Mouse (Mus musculus) T-helper 17 cell (primary cell): ENCODE measurements around the gene Islr.

Experiments
- in situ Hi-C, 2 experiments: fragments of 300-600 bp; cut with MboI, MseI; formaldehyde crosslinking; loops; 1 replicate in 1 of 2; 2 replicates in 1 of 2; pipeline ENCODE4 v1.15.1; 2025; ENCODE audit warnings: high pct_unique_total_duplicates in 2 of 2

Islr gene

DNA sequence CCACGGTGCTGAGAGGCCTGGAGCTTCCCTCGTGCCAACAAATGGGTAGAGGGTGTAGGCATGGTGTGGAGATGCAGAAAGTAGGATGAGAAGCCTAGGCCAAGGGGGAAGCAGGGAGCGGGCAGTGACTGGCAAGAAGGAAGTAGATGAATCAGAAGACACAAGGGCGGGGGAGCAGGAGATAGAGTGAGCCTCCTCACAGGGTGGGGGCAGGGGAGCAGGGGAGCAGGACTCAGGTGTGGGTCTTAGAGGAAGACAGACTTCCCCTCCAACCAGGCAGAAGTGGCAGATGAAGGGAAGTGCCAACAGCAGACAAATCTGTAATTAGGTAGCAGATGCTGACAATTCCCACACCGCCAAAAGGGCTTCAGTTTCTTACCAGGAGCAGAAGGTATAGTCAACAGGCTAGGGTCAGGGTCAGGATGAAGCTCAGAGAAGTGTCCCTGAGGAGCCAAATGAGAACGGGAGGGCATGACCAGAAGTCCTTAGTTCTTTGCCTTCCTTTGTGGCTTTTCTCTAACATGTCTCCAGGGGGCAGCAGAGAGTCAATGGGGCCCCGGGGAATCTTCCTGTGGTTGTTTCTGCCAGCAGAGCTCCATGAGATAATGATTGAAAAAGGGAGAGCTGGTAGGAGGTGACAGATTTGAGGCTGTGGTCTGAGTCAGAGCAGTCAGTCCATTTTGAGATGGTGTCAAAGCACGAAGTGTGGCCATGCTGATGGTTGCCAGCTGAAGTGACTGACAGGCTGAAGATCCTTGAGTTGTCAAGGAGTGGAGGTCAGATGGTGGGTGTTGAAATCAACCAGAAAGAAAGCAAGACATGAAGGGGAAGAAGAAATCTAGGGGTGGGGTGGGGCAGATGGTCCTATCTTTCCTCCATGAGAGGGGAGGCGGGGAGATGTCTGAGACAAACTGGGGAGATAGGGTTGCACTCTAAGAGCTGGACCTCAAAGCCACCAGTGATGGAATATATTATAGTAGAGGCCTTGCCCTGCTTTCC, 22.1 kb upstream of the Islr start:
- in situ Hi-C loops = loop anchor here (5.0 to 10.0 kb wide), 2 partner anchors 56 to 149 kb away; partner anchors contain the start of gene Tbc1d21 (in 1 of the 2)

DNA sequence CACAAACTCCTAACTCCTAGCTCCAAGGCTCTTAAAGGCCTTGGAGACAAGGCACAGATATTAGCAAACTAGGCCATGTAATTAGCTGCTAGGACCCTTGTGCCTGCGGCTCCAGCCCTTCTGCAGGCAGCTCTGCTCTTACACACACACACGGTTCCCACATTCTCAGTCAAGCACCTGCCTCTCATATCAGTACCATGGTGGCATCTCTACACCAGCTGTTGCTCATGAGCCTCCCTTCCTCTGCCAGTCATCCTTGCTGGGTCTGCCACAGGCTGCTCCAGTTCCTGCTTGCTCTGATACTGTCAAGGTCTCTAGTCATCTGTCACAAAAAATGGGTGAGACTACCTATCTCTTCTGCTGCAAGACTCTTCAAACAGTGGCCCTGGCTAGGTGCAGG, 20.2 kb upstream of the Islr start:
- in situ Hi-C loops = loop anchor here in 1 of 2 experiments (10.0 kb wide), 1 partner anchor 150 kb away; the partner anchor contains the start of gene Tbc1d21

DNA sequence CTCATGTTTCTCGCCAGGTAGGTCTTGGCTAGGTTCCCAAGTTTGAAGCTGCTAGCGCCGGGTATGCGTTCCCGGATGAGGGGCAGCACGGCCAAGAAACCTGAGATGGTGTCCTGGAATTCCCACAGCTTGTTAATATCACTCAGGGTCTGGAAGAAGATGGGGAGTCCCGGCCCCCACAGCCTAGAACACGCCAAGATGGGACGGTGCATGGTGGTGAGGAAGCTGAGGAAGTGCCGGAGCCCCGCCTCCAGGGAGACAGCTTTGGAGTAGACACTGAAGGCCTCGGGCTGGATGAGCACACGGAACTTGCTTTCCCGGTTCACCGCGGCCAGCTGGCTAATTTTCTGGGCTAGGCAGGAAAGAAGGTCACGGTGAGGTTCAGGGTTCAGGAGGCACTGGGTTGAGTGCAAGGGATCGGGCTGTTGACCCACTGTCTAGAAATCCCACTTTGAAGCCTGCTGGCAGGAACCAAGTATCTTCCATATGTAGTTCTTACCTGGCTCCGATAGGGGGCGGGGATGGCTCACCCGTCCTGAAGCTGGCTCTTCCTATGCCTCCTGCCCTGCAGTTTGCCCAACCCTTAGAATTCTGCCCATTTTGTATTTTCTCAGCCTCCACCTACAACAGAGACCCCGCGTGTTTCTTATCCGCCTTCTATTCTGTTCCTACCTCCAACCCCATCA, 16.3 kb upstream of the Islr start:
- in situ Hi-C loops = loop anchor here in 1 of 2 experiments (10.0 kb wide), 1 partner anchor 154 kb away; the partner anchor contains the start of gene Tbc1d21

GRCm38 (mm10) chr9:58218539-58218938, 14.4 kb upstream of the Islr start:
- in situ Hi-C loops = no loop called here

- in situ Hi-C loops = no loop called here
Measured at GRCm38 (mm10) chr9:58216402-58216801, 12.3 kb upstream of the Islr start.

DNA sequence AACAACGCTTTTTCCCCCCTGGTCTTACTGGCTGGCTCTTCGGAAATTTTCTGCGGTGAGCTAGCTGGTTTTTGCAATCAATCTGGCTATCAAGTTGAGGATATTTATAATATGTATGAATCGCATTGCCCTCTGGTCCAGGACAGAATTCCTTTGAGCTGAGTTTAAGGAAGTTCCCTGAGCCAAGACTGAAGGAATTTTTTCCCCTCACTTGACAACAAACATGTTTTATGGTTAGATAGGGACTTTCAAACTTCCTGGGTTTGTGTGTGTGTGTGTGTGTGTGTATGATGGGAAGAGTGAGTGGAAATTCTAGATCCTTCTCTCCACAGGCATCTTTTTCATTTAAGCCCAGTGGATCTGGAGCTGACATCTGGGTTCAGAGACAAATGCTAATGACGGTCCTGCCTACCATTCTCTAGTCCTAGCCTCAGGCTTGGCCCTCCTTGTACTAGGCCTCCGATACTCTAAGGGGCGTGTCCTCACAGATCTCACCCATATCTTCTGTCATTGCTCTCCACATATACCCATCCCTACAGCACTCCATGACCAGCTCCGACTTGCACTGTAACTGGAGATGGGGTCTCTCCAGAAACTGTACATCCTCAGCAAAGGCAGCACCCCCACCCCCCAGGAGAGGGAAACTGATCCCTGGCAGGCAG, 10.5 kb upstream of the Islr start:
- in situ Hi-C loops = no loop called here

DNA sequence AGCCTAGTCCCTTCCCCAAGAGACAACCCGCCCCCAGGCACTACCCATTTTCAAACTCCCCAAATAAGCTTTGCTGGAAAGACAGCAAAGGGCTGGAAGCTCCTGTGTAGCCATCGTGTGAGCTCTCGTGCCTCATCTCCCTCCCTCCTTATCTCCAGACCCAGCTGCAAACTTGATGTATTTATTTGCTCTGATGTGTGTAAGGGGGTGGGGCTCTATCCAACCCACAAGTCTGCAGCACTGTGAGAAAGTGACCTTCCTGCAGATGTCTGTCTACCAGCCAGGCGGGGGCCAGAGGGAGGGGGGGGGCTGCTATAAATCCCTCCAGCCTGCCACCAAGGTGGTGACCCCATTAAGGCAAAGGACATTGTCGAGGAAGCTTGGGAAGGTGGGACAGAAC, 9.8 kb upstream of the Islr start:
- in situ Hi-C loops = no loop called here

DNA sequence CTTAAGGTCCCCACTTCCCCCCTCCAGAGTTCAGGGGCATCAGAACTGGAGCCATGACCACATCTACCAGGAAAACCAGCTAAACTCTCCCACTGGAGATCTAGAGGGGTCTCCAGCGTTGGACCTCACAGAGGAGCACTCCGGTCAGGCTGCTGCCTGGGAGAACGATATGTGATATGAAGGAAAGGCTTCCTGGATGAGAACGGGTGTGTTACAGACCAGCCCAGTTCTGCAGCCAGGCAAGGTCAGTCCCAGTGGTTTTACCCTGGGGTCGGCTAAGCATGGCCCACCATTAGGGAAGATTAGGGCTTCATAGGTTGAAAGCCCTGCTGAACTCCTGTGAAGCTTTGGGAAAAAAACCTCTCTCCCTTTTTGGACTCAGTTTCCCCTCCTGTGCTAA, 9.3 kb upstream of the Islr start:
- in situ Hi-C loops = no loop called here

DNA sequence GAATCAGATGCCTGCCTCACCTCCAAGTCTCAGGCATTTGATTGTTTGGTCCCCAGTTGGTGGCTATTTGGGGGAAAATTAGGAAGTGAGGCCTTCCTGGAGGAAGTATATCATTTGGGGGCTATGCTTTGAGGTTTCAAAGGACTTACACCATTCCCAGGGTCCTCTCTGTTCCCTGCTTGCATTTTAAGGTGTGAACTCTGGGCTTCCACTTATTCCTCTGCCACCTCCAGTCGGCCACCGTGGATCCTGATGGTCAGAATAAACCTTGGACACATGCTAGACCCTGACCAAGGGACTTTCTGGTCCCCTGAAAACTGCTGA, 6.2 kb upstream of the Islr start:
- in situ Hi-C loops = no loop called here

DNA sequence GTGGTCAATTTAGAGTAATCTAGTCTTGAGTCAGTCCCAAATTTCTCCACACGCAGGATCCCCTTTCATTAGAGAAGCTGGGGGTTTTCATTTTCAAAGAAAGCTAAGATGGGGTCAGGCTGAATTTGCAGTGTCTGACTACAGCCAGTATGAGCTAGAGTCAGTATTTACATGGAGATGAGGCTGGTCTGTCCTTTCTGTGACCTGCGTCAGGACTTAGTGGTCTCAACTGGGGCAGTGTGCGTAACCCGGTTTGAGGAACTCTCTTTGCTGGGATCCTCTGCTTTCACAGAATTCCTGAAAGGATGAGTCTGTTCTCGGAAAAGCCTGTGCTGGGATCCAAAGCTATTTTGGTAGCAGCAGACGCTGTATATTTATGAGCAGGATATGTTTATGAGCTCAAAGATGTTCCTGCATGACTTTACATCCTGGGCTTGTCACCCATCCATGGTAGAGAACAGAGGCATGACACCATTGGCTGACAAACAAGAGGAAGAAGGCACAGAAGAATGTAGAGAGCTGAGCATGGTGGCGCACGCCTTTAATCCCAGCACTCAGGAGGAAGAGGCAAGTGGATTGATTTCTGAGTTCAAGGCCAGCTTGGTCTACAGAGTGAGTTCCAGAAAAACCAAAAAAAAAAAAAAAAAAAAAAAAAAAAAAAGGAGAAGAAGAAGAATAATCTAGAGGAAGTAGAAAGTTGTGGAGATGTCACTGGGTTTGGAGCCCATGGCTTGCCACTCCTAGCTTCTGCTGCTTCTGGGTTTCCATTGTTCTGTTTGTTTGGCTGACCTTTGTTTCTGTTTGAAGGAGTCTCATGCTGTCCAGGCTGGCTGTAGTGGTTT, 5.6 kb upstream of the Islr start:
- in situ Hi-C loops = no loop called here

- in situ Hi-C loops = no loop called here
Measured at GRCm38 (mm10) chr9:58206013-58206412, 1.9 kb upstream of the Islr start.

GRCm38 (mm10) chr9:58204448-58205000, 418 bp upstream of the Islr start:
- in situ Hi-C loops = loop anchor here in 1 of 2 experiments (5.0 kb wide), 1 partner anchor 167 kb away; no protein-coding TSS in a partner anchor

- in situ Hi-C loops = loop anchor here in 1 of 2 experiments (5.0 kb wide), 1 partner anchor 166 kb away; no protein-coding TSS in a partner anchor
Measured at GRCm38 (mm10) chr9:58202676-58203453, 1.2 kb downstream of the Islr start.

DNA sequence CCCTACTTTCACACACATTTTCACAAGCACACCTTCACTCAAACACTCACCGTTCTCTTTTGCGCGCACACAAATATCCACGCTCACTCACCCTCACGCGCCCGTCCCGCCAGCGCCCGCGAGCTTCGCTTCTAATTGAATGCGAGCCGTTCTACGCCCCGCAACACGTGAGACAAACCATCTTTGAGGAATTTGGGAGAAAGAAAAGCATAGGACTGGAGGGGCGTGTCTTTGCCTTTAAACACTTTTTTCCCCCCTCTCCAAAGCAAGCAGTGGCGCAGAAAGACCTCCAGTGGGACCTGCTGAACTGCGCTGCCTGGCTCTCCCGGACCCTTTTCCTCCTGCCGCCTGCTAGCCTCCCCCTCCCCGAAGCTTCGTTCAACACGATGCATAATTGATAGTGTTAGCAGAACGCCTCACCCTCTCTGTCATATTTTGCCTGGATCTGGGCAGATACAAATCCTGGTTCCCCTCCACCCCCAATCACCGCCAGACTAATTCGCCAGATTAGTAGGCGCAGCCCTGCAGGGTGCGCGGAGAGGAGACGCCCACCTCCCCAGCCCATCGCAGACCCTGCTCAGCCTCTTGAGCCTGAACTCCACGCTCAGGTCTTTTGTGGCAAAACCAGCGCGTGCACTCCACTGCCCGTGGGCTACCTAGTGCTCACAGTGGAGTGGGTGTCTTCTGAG, 2.1 kb downstream of the Islr start:
- in situ Hi-C loops = loop anchor here in 1 of 2 experiments (5.0 kb wide), 1 partner anchor 165 kb away; no protein-coding TSS in a partner anchor

GRCm38 (mm10) chr9:58201091-58201842, 2.8 kb downstream of the Islr start:
- in situ Hi-C loops = loop anchor here in 1 of 2 experiments (5.0 kb wide), 1 partner anchor 164 kb away; no protein-coding TSS in a partner anchor

DNA sequence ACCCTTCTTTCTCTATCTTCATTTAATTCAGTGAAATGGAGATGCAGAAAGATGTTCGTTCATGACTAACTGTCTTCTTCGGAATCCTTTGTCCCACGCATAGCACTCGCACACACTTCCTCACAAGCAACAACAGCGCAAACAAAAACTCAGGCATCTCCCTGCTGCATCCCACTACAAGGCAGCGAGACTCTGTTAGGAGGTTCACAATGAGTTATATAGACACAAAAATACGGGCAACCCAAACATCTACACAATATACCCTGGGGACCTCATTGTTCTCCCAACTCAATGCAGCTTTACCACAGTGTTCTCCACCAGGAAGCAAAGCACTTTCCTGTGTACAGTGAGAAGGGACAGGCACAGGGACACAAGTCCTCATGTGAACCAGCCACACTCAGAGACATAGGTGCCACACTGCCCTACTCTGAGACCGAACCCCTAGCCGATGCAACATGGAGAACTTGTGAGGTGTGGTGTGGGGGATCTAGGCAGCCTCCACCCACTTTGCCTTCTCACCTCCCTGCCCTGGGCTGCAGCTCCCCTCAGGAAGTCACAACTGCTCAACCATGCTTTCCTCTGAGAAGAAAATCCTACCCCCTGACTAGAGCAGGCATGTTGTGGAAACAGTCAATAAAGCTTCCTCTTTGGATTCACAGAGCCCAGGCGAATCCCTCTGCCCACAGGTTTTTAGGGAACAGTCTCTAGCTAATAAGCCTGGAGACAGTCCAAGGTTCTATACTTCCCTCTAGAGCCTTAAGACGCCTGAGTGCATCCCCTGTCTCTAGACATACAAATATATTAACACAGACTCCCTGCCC, 3.6 kb downstream of the Islr start:
- in situ Hi-C loops = loop anchor here in 1 of 2 experiments (5.0 kb wide), 1 partner anchor 163 kb away; no protein-coding TSS in a partner anchor
